Mouse (Mus musculus): ENCODE measurements at regions not wholly inside any gene's neighbourhood (a gene's known extent, or its start where the extent isn't known, plus 50 kb on each side); places are given as distances from the start of the nearest gene placed in this dataset.

DNA sequence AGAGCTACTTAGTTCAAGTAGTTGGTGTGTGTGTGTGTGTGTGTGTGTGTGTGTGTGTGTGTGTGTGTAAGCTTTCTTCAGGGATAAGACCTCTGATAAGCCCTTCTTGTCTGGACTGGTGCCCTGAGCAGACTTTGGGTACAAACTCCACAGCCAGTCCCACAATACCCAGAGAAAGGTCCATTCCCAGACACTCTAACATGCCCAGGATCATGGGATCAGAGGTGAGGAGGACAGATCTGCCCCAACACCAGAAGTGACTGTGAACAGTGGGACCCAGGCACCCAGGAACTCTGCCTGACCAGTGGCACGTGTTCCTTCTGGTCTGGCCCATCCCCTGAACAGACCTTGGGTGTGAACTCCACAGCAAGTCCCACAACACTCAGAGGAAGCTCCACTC is 208.9 kb downstream of the Gm11077 start:
- DNase-seq: no peak

DNA sequence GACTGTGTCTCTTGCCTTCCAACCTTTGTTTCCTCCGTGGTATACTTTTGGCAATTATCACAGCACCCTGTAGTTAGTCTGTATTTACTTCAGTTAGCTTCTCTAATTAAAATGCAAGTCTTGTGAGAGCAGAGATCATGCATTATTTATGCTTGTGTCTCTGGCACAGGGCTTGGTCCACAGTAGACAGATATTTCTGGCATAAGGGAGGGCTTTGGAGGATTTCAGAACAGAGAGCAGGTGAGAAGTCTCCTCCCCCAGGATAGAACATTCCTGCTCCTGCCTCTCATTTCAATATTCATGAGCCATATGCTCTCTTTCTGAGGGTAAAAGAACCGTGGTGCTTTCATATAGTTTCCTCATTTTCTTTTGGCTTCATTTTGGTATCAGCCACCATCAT is 217.6 kb downstream of the Gm11077 start:
- DNase-seq: no peak

DNA sequence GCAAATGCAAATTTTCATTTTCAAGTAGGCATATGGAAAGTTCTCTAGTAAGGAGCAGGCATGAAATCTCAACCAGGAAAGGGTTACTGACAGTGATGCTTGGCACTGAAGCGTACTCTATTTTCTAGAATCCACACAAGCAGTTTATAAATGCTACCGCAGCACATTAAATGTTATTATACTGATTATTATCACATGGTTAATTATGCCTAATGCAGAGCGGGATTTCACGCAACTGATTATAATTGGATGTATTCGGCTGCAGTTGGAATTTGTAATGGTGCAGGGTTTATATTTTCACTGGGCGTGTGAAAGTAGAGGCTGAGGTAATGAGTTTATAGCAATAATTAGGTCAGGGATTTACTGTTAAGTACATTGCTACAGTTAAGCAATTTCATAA is 221.4 kb downstream of the Gm11077 start:
- peak; percentile 71 for DNase-seq

DNA sequence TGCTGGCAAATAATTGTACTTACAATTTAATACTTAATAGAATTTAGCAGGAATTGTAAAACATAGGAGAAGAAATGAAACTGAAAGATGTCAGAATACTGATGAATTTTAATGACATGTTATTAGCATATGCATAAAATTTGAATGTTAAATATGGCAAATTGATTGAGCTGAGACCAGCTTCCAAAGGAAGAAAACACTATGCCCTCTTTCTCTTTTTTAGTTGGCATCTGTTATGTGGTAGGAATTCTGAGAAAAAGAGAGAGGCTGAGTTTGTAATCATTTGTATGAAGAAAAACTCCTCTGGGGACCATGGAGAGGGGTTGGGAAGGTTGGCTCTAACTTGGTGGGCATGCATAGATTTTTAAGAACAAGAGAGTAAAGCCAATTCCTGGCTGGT is 224.2 kb downstream of the Gm11077 start:
- DNase-seq: no peak

DNA sequence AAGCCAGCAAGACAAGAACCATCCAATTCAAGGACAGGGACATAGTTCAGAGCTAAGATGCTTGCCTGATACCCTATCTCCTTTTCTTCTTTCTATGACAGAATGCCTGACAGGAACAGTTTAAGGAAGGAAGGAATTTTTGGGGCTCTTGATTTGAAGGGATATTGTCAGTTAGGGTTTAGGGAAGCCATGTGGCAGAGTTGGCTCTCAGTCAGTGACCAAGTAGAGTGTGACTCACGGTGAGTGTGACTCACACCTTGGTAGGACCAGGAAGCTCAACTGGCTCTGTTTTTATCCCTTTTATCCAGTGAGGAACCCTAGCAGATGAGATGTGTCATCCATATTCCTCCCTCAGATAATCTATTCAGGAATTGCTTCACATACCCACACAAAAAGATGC is 224.6 kb downstream of the Gm11077 start:
- DNase-seq: no peak

DNA sequence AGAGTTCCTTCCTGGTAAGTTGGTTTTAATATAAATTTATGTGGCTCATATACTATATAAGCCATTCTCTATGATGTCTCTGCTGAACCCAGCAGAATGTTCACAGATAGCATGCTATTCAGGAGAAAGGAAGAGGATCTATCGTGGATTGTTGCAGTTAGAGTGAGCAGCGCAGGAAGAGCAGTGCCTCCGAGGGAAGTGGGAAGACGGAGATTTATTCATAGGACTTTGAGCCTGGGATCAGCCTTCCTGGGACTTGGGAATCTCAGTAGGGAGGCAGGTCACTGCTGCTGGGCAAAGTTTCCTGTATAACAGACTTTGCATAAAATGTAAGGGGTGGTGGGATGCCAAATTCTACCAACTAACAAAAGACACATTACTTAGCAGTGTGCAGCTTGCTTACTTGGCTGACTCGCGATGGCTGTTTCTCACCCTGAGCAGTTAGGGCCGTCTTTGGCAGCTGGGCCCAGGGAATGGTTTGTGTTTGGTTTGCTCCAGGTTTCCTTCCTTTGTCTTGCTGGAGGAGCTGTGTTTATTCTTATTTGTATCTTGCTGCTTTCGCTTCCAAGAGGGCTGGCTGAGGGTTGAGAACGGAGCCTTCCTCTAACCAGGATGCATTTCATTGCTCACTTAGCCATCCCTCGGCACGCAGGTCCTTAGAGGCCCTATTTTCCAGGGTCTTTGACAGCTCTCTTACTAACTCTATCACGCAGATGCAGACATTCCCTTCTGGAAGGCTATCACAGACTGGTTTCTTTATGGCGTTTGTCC is 226.9 kb downstream of the Gm11077 start:
- no peak for DNase-seq

DNA sequence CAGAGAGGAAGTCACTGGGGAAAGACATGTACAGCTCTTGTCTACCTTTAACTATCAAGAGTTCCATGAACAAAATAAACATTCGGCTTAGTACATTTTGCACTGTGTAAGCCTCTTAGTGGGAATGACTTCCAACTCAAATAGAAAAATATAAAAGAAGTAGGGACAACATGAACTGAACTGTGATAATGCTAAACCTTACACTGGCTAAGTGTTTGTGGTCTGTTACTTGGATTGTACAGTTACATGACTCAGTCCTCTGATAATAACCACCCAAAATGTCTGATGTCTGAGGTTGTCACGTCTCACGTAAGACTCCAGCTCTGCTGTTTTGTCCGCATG is 227.4 kb downstream of the Gm11077 start:
- DNase-seq: no peak

DNA sequence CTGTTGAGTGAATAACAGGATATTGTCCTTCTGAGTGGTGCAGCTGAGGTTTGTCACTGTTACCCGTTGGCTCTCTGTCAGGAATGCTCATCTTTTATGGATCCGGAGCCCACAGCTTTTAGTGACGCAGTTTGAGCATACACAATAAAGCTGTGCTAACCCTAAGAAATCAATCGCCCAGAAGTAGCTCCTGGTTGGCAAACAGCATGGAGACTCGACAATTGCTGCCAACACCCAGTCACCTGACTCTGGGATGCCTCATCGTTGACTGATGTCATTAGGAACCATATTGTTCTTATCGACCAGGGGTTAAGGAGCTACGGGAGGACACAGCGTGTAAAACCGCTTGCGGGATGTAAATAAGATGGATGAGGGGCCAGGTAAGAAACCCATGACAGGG is 232.9 kb downstream of the Gm11077 start:
- peak; percentile 68 for DNase-seq

DNA sequence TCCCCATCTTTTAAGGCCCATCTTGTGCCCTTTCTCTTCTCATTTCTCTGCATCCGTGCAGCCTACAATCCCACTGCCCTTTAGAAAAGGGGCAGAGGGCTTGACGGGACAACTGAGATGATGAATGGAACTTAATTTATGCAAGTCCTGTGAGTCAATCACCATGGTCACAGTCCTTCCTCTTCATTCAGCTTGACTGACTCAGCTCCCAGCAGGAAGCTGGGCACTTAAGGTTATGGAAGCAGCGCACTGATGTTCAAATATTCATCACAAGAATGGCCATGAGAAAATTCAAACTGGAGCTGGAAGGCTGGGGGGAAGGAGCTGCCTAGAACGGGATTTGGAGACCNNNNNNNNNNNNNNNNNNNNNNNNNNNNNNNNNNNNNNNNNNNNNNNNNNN is 233.5 kb downstream of the Gm11077 start:
- peak; percentile 91 for DNase-seq

DNA sequence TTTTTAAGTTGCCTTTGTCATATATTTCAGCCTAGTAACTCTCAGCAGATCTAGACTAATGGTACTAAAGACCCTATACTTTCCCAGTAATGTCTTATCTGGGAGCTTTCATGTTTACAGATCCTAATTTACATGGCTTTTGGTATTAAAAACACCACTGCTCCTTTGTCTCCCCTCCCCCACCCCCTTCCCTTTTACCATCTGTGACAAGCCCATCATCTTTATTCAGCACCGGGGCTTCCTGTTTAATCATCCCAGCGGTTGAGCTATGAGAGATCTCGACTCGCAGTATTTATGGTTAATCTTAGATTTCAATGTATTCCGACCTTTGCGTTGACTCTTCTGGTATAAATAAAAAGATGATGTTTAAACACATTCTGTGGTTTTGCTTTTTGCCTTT is 244.6 kb downstream of the Gm11077 start:
- no peak for DNase-seq

DNA sequence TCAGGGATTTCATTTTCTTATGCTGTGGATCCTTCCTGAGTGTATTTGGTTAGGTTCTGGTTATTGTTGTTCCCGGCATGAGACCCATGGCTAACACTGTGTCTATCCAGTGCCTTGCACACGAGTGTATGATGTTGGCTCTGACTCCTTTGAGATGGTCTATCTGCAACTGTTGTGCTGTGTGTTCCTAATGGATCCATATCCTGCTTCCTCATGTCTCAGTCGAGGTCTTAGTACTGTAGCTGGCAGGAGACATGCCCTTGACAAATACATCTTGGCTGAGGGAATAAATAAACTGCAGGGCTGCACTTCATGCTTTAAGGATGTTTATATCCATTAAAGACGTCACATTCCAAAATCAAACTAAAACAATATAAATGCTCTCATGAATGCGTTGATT is 247.9 kb downstream of the Gm11077 start:
- DNase-seq: no peak

DNA sequence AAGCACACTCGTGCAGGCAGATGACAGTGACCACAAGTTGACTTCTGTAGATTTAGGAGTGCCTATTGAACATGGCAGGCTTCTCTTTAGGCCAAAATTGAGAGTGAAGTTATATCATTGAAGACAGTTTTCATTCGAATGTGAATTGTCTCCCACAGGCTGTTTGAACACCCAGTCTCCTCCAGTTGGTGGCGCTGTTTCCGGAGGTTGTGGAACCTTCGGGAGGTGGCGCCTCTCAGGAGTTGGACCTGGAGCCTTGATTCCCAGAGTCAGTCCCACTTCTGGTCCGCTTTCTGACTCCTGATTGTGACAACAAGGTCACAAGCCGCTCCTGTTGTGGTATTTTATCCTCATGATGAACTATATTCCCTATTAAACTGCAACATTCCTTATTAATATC is 254.5 kb downstream of the Gm11077 start:
- no peak for DNase-seq

DNA sequence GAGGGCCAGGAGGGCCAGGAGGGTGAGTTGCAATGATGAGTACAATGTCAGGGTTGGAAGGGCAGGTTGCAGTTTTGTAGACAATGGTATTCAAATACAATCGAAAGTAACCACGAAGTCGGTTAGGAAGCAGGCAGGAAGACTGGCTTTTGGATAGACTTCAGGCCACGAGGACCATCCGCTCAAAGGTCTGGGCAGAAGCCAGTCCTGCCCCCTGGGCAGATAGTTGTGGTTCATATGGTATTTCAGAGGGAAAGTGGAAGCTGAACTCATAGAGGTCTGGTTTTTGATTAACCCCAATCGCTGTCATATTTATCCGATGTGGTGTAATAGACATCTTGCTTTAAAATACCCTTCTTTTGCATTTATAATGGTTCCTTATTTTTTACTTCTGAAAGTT is 255.2 kb downstream of the Gm11077 start:
- DNase-seq: no peak

DNA sequence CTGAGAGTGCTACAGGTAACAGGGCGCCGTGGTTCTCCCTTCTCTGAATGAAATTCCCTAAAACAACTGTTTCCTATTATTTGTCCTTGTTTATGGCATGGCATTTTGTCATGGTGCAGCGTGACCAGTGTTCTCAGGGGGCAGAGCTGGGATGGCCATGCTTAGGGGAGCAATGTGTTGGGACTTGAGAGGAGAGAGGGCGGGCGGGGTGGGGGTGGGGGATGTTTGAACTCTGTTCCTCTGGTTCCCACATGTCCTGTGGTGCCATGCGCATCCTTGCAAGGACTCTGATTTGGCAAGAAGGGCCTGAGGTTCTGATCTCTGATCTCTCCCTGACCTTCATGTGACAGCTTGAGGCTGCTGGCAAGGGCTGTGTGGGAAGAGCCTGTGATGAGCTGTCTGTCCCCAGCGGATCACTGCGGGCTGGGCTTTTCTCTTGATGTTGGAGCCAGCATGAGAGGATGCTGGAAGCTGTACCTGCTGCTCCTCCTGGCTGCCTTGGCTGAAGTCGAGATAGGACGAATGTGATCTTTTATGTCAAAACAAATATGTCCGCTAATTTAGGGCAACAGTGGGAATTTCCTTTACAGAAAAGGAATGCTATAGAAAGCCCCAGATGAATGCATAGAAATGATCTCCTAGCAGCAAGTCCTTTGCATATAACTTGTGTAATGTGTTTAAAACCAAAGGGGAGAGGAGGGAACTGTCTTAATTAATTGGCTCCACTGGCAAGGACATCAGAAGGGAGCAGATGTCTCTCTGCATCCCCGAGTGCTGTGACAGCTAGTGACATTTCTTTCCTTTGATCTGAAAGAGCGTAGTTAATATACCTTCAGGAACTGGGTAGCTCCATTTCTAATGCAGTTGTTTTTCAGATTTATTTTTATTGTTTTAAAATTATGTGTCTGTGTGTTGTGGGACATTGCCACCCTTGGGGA is 255.2 kb upstream of the Pde3a start:
- peak; percentile 40 for DNase-seq

DNA sequence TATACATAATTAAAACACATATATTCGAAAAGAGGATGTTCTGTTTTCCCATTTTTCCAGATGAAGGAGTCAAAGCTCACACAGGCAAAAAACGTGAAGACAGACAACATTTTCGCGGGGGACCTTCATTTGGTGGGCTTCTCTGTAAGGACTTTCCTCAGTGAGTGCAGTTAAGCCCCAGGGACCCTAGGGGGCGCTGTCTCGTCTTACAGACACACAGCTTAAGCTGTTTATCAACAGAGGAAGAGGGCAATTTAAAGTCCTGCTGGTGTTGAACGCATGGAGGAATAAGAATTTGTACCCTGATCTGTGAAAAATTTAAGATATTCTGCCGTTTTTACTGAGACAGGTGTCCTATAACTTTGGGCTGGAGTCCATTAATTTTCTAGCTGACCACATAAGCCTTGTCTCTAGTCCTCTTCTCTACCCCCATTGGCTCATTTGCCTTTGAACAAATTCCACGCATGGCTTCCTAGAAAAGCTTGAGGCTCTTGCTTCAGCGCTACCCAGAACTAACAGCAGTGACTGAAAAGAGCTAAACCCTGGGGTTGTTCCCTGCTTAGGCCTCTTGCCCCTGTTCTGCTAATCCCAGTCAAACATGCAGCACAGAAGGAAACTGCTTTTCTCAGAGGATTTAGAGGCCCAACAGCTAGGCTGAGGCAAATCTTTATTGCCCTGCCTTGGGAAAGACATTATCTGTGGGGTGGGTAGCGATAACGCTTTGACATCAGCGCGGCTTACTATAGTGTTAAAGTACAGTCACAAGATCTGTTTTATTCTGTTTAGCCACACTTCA is 253.5 kb upstream of the Pde3a start:
- peak; percentile 63 for DNase-seq

DNA sequence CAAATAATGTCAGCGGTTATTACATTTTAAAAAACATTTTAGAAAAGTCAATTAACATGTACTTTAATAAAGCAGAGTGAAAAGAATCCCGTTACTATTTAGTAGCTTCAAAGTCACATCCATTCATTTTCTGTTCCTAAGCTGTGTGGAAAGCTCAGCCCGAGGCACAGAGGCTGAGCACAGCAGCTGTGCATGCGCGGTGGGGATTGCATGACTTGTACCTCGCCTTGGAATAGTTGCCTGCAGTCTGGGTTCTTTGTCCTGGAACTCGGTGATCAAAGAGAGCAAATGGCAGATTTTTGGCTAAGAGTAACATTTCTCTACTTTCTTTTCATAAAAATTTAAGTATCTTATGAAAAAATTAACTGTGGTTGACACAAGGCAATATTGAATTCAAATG is 251.0 kb upstream of the Pde3a start:
- DNase-seq: no peak

DNA sequence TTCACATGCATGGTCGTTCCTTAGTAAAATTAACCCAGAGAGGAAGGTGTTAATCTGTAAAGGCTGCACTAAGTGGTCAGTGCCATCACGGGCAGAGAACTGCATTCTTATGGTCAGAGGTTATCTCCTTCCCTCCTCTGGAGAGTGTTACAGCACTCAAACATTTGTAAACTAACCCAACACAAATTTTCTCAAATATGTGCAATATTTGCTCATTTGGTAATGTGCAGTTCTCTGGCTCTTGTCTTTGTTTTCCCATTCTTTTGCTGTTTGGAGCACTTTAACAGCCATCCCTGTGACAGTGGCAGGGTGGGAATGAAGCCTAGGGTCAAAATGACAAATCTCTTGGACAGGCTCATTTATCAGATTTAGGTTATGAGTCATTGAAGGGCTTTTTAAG is 248.5 kb upstream of the Pde3a start:
- no peak for DNase-seq

DNA sequence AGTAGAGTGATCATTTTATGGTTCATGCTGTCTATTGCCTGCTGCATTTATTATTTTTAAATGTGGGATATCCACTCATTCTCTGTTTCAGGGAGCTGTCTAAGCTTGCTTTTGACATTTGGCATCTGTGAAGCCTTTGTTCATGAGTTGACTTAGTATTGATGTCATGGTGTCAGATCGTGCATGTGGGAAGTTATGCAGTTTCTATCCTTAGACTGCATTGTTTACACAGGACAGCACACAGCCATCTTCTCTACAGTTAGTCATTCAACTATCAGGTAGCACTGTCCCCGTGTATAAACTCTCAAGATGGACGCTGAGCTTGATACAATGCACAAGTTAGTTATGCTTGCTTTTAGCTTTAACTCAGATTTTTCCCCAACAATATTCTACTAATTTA is 247.8 kb upstream of the Pde3a start:
- no peak for DNase-seq

DNA sequence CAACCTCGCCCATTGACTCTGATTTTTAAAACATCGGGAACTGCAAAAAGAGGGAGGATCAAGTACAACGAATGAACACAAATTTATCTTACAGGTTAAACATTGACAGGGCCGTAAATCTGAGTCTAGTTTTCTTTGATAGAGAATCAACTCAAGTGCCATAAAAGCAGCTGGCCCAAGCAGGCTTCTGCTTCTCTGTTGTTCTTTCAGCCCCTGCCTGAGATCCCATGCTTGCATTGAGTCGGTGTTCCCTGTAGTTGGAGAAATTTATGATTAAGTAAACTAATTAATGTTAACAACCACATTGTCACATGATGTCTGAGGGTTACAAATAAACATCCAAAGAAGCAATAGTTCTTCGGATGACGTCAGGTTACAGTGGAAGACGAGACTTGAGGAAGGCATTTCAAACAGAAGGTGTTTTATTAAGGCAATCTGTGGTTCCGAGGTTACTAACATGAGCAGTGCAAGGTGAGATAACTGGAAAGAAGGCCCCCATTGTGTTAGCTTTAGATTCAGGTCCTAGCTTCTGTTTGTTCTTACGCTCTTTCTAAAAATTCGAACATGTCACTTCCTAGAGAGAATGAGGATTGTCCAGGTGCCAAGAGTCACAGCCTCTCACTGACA is 233.9 kb upstream of the Pde3a start:
- DNase-seq: no peak

DNA sequence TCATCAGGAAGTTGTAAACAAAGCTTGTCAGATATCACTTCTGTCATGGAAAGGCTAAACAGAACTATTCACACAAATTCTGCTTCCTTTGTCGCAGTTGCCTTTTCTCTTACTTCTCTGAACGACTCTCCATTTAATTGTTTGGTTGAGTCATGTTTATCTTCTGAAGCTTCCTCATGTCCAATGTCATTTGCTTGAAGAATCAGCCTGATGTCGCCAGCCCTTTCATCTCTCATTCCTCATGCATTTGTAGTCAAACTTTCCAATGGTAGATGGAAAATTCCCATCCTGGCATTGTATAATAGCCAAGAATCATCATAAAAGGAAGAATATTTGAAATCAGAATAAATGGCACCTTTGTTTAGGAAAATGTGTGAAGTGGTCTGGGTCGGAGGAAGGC is 225.6 kb upstream of the Pde3a start:
- no peak for DNase-seq

DNA sequence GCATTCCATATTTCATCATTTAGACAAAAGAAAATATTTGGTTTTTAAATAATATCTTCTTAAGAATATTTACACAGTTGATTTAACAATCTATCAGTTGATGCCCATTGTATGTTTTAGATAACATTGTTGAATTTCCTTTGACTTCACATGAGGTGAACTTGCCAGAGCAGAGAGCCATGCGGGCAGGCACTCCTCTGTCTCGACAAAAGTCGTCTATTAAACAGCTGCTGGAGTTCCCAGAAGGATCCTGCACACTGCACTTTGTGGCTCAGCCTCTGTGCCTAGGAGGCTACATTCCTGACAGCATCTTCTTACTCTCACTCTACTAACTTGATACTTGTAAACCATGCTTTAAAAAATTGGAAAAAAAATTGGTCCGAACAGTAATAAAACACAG is 221.7 kb upstream of the Pde3a start:
- no peak for DNase-seq

DNA sequence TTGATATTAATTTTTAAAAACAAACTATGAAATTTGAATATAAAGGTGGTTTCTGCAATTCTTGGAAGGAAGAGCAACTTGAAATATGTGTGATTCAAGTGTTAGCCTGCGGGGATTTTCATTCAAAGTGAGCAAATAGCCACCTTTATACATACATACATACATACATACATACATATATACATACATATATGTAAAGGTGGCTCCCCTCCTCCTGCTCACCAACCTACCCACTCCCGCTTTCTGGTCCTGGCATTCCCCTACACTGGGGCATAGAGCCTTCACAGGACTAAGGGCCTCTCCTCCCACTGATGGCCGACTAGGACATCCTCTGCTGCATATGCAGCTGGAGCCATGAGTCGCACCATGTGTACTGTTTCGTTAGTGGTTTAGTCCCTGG is 221.3 kb upstream of the Pde3a start:
- no peak for DNase-seq

DNA sequence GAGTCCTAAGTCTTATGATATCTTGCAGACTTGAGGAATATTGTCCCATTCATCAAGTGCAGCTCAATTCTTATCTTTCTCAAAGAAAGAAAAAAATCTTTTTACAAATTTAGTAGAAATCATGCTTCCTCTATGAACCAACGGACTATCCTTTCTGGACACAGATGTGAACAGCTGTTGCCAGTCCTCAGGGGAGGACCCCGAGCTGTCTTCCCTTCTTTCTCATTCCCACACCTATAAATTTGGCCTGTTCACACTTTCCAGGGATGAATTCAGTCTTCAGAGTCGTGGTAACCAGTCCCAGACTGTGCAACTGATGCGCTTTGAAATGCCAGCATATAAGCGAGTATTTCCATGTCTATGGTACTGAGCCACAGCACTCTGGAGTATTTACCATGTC is 214.2 kb upstream of the Pde3a start:
- no peak for DNase-seq

Data from retina, postnatal 1 day (tissue).